Mouse (Mus musculus) ES-Bruce4 (cell line): ENCODE measurements around the gene Ddx25. TPM values are rescaled to one million over a fixed set of nuclear protein-coding genes. Genes with fewer than 3 reads are reported as not detected.
A peak's percentile ranks its signal among the peaks of the same experiment; 100 is the strongest.

Experiments
- H3K27ac ChIP-seq: 2 replicates; pipeline ENCODE4 v1.5.1; 2012; ENCODE audit warnings: low read length, inconsistent platforms; ENCODE audit not compliant: insufficient read depth
- H3K27me3 ChIP-seq: 2 replicates; pipeline ENCODE4 v1.6.1; 2012; ENCODE audit warnings: mild to moderate bottlenecking, low read length, inconsistent platforms; ENCODE audit not compliant: control insufficient read depth, poor library complexity, insufficient read depth, severe bottlenecking
- H3K36me3 ChIP-seq: 2 replicates; pipeline ENCODE4 v1.6.1; 2012; ENCODE audit warnings: inconsistent platforms, mild to moderate bottlenecking, low read length, moderate library complexity; ENCODE audit not compliant: control insufficient read depth, poor library complexity, insufficient read depth, severe bottlenecking
- H3K4me1 ChIP-seq: one replicate; pipeline ENCODE4 v1.8.1; 2011; ENCODE audit warnings: low read length; ENCODE audit not compliant: control insufficient read depth, insufficient read depth
- H3K4me3 ChIP-seq: 2 replicates; pipeline ENCODE4 v1.5.1; 2011; ENCODE audit warnings: low read depth, mild to moderate bottlenecking, low read length
- H3K9ac ChIP-seq: 2 replicates; pipeline ENCODE4 v1.6.1; 2012; ENCODE audit warnings: low read depth, mild to moderate bottlenecking, inconsistent platforms; ENCODE audit not compliant: poor library complexity, severe bottlenecking
- H3K9me3 ChIP-seq: replicated peaks from 2 replicates; pipeline ENCODE4 v1.6.1; 2012; ENCODE audit warnings: mild to moderate bottlenecking, low read length, inconsistent platforms; ENCODE audit not compliant: control insufficient read depth, poor library complexity, insufficient read depth, severe bottlenecking
- CTCF ChIP-seq: IDR thresholded peaks from one replicate; pipeline ENCODE4 v1.8.1; 2011; ENCODE audit warnings: low read depth, low read length
- EP300 ChIP-seq: IDR thresholded peaks from 2 replicates; pipeline ENCODE4 v1.6.1; 2011; ENCODE audit warnings: low read depth, low read length; ENCODE audit not compliant: insufficient read depth
- POLR2A ChIP-seq: IDR thresholded peaks from one replicate; pipeline ENCODE4 v1.8.1; 2011; ENCODE audit warnings: low read length; ENCODE audit not compliant: insufficient read depth
- polyA plus RNA-seq: library from polyadenylated mRNA; stranded (reverse); fragments of >200 nt; gene quantifications from 2 replicates; pipeline ENCODE4 v1.2.4, GENCODE M21; 2011; ENCODE audit warnings: low read depth; ENCODE audit not compliant: missing spikeins, insufficient read depth, insufficient read length

Ddx25 gene
- polyA plus RNA-seq, 1 experiment = 2.2 TPM

DNA sequence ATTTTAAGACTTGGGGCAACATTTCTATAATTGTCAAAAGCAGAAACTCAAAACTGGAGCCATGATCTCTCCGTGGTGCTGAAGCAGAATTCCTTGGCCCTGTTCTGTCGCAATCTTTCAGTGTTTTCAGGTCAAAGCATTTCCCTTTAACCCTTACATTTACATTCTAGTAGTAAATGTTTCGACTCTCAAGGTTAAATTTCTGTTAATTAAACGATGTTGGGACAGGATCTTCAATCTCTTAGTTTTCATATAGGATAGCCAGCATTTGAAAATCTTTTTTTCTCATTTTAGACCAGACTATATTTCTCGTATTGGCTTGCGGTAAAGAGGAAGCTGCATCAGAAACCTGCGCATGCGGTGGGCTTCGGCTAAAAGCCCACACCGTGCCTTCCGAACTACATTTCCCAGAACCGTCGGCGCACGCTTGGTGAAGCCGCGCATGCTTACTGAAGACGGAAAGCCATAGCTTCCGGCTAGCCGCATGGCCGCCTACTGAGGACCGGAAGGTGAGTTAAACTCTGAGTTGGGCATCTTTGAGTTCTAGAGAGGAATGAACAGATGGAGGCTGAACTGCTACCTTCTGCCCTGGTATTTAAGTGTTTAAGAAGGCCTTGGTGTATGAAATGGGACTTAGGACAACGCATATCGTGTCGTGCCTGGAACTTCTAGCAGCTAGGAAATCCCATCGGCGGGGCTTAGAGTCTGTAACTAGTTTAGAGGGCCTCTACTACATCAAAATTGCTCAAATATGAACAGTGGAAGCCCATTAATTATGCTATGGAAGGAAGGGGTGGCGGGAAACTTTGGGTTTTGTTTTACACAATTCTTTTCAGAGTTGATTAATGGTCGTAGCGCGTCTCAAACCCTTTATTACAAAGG, 922 bp upstream of the Ddx25 start:
- H3K27me3 ChIP-seq = peaks cover 4% of the 10 kb centered on the region; the same call in 1 of the 2 replicates
- H3K4me1 ChIP-seq = no peaks in the 10 kb centered on the region
- no peak overlapping the region for H3K27ac ChIP-seq
- peak overlapping the region; percentile 89 for H3K9ac ChIP-seq
- peaks cover 18% of the 10 kb centered on the region for H3K36me3 ChIP-seq
- peak overlapping the region; percentile 93 for H3K4me3 ChIP-seq
- TF ChIP-seq EP300 (no peak), POLR2A (peak; percentile 62)
- no peaks in the 10 kb centered on the region for H3K9me3 ChIP-seq

DNA sequence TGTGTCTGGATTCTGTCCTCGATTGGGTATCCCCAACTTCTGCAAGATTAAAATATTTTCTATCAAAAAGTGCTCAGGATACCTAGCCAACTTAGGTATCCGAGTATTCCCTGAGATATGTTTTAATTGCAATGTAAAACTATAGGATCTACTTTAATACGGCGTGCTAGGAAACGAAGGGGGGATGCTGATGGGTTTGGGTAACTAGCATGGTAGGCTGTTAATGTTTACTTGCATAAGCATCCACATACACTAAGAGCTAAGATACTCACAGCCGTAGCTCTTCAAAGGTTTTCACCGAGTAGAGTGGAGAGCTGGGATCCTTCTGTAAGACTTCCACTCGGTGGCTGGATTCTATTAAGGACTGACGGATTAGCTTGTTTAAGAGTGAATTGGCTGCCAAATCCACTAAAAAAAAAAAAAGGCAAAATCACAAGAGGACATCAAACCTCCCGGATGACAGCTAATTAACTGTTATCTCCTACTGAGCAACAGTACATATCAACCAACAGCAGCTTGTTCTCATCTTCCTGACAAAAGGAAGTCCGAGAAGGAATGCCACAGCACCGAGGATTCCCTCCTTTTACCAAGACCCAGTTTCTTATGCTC, 1.7 kb downstream of the Ddx25 start:
- Histone ChIP-seq H3K4me1 (no peaks in the 10 kb centered on the region), H3K27ac (no peak overlapping the region), H3K27me3 (peaks cover 4% of the 10 kb centered on the region; the same call in 1 of the 2 replicates), H3K9ac (no peak overlapping the region), H3K9me3 (no peaks in the 10 kb centered on the region), H3K4me3 (no peak overlapping the region), H3K36me3 (peaks cover 11% of the 10 kb centered on the region)
- no peak for TF ChIP-seq CTCF
- no peak for TF ChIP-seq POLR2A
- no peak for TF ChIP-seq EP300

DNA sequence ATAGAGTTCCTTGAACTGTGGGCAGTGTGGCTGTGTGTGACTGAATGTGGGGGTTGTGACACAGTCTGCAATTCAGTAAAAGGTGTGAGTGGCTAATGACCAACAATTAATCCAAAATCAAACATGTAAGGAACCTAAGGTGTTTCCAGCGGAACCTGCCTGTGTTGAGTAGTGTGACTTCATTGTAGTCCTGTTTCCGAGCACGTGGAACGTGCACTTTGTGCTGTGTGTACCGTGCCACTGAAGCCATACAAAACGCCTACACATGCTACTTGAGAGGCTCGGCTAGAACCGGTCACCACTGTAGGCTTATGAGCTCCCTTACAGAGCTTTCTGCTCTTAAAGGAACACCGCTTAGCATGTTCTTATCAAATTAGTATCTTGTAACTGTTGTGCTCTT, 9.9 kb downstream of the Ddx25 start:
- TF ChIP-seq EP300 (no peak), CTCF (no peak), POLR2A (no peak)
- no peaks in the 10 kb centered on the region for H3K27me3 ChIP-seq
- no peak overlapping the region for H3K4me3 ChIP-seq
- no peak overlapping the region for H3K9ac ChIP-seq
- H3K9me3 ChIP-seq = no peaks in the 10 kb centered on the region
- H3K27ac ChIP-seq = no peak overlapping the region
- no peaks in the 10 kb centered on the region for H3K36me3 ChIP-seq
- H3K4me1 ChIP-seq = no peaks in the 10 kb centered on the region

DNA sequence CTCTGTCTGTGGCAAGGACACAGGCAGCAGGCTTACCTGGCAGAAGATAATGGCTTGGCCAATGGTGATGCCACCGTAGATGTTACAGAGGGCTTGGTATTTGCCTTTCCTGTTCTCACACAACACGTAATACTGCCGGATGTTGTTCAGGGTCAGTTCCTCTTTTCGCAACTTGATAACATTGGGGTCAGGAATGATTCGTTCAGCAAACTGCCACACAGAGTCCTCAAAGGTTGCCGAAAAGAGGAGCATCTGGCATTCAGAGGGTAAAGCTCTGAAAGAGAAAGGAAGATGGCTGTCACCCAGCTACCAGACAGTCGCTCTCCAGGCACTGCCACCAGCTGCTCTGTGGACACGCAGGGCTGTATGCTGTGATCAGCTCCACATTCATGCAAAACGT, 11.6 kb downstream of the Ddx25 start:
- H3K27me3 ChIP-seq = no peaks in the 10 kb centered on the region
- no peak for TF ChIP-seq CTCF
- no peak for TF ChIP-seq EP300
- no peak for TF ChIP-seq POLR2A

DNA sequence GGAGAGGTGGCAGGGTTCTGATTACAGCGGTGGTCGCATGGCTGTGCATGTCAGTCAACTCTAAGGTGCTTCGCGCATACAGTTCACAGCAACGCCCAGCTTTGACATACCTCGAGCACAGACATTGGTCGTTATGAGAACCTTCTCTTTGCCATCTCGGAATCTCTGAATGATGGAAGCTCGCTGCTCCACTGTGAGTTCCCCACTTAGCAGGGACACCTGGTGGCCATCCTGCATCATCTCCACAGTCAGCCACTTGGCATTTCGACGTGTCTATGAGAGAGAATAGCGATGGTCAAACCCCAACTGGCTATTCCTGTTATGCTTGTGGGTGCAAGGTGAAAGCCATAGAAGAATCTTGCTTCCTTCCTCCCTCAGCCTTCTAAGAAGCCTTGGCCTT, 12.6 kb downstream of the Ddx25 start:
- TF ChIP-seq POLR2A = no peak
- no peak for TF ChIP-seq EP300
- peak; percentile 15 for TF ChIP-seq CTCF

More for the DNA sequence above, 11.6 kb downstream of the Ddx25 start:
- H3K36me3 ChIP-seq = no peaks in the 10 kb centered on the region
- no peak overlapping the region for H3K9ac ChIP-seq
- no peaks in the 10 kb centered on the region for H3K9me3 ChIP-seq
- no peak overlapping the region for H3K27ac ChIP-seq
- no peaks in the 10 kb centered on the region for H3K4me1 ChIP-seq
- no peak overlapping the region for H3K4me3 ChIP-seq

DNA sequence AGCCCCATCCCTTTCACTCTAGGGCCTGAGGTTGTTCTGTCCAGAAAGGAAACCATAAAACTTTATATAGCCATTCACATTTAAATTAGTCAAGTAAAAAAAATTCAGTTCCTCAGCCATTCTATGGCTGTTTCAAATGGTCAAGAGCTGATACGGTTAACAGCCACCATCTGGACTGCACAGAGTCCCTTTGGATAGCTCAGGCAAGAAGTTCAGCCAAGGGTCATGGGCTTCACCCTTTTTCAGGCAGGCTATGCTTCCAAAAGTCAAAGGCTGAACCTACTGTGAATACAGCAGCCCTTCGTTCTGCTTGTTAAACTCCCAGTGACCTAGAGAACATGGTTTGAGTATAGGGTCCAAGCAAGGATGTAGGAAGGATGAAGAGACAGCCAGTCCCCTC, 13.7 kb downstream of the Ddx25 start:
- H3K36me3 ChIP-seq = no peaks in the 10 kb centered on the region
- no peaks in the 10 kb centered on the region for H3K9me3 ChIP-seq
- H3K9ac ChIP-seq = no peak overlapping the region
- TF ChIP-seq POLR2A (no peak), CTCF (no peak), EP300 (no peak)
- H3K4me3 ChIP-seq = no peak overlapping the region
- H3K27ac ChIP-seq = no peak overlapping the region
- no peaks in the 10 kb centered on the region for H3K4me1 ChIP-seq
- H3K27me3 ChIP-seq = no peaks in the 10 kb centered on the region

More for the DNA sequence above, 12.6 kb downstream of the Ddx25 start:
- Histone ChIP-seq H3K4me3 (no peak overlapping the region), H3K36me3 (no peaks in the 10 kb centered on the region), H3K9me3 (no peaks in the 10 kb centered on the region), H3K4me1 (no peaks in the 10 kb centered on the region), H3K27me3 (no peaks in the 10 kb centered on the region), H3K27ac (no peak overlapping the region), H3K9ac (no peak overlapping the region)
